ENCODE assay signal across 15 mouse cellular contexts in genomic region chr8:108693841-108694240, GRCm38 (mm10).
A peak's percentile ranks its signal among the peaks of the same experiment; 100 is the strongest.
DNase-seq lines count a peak whose midpoint lies in the region; ATAC-seq and TF ChIP-seq lines count a peak whose summit lies in the region.
"Had no signal": no experiment of that assay in that cellular context is flagged by ENCODE, and none has a peak within 500 bp of the region (broad histone marks: within the 10 kb centered on the region; RNA-seq: fewer than 3 reads in every experiment).

No protein-coding gene starts in this region.

- no peaks in the 10 kb centered on the region for H3K36me3 ChIP-seq in lung, embryonic 14.5 days (ENCODE audit: insufficient read depth)
- H3K36me3 ChIP-seq: embryonic facial prominence, embryonic 15.5 days; hindbrain, embryonic 15.5 days; liver, embryonic 12.5 days; neural tube, embryonic 13.5 days had no signal

- H3K4me1 ChIP-seq in lung, embryonic 14.5 days (ENCODE audit: insufficient read depth): peaks cover 23% of the 10 kb centered on the region; the same call in 1 of the 2 replicates
- H3K4me1 ChIP-seq in lung, adult 2 months (ENCODE audit: control insufficient read depth, insufficient read depth, low read length): peaks cover 18% of the 10 kb centered on the region

- peak; percentile 45 to 62 for DNase-seq in heart, adult 18-20 months
- DNase-seq in heart, adult 8-10 months (ENCODE audit: low spot score): no peak
- peak; percentile 42 for DNase-seq in lung, embryonic 14.5 days
- no peak for DNase-seq in lung, adult 2 months
- no peak for DNase-seq in kidney, adult 18-20 months
- DNase-seq: kidney, adult 9 months; right cerebral cortex, postnatal 14 days had no signal

- WGBS in lung, embryonic 14.5 days: 63% methylated on average over 5 of the region's 5 CpGs
- WGBS in lung, adult 2 months: 83% methylated on average over 5 of the region's 5 CpGs

- no peak overlapping the region for H3K4me2 ChIP-seq in lung, embryonic 14.5 days
- H3K4me2 ChIP-seq: embryonic facial prominence, embryonic 15.5 days; forebrain, embryonic 13.5 days; hindbrain, embryonic 15.5 days; liver, embryonic 12.5 days; neural tube, embryonic 13.5 days had no signal

- peaks cover 39% of the 10 kb centered on the region for H3K27me3 ChIP-seq in lung, embryonic 14.5 days (ENCODE audit: insufficient read depth, low read length)

- no peak for TF ChIP-seq CTCF in lung, embryonic 14.5 days (IDR thresholded peaks at IDR 0.05; ENCODE audit: low read depth)
- TF ChIP-seq CTCF in lung, adult 2 months (IDR thresholded peaks at IDR 0.05; ENCODE audit: insufficient read depth, low read length): no peak

- ATAC-seq in lung, embryonic 14.5 days (ENCODE audit: insufficient read depth): no peak
- peak; percentile 73 for ATAC-seq in granulocyte monocyte progenitor cell, adult 5-6 weeks (replicated peaks; ENCODE audit: poor library complexity, severe bottlenecking)
- ATAC-seq in monocyte, adult 5-6 weeks (replicated peaks; ENCODE audit: insufficient number of reproducible peaks, low FRiP score, low TSS enrichment, poor library complexity, severe bottlenecking): peak; percentile 54; the same call in 1 of the 2 replicates
- ATAC-seq: CD4-positive, CD25-positive, alpha-beta regulatory T cell, adult 4 months; forebrain, embryonic 13.5 days; liver, embryonic 12.5 days had no signal

- no peak overlapping the region for H3K27ac ChIP-seq in lung, embryonic 14.5 days (ENCODE audit: low read depth)
- H3K27ac ChIP-seq: embryonic facial prominence, embryonic 15.5 days; forebrain, embryonic 13.5 days; hindbrain, embryonic 15.5 days; liver, embryonic 12.5 days had no signal

- H3K4me3 ChIP-seq in lung, embryonic 14.5 days (ENCODE audit: low read depth, low read length): no peak overlapping the region
- H3K4me3 ChIP-seq in lung, adult 2 months (replicated peaks; ENCODE audit: extremely low read depth, low read depth, low read length): no peak overlapping the region
- H3K4me3 ChIP-seq: embryonic facial prominence, embryonic 15.5 days; forebrain, embryonic 13.5 days; hindbrain, embryonic 15.5 days; liver, embryonic 12.5 days; neural tube, embryonic 13.5 days had no signal

- no peaks in the 10 kb centered on the region for H3K9me3 ChIP-seq in lung, embryonic 14.5 days (ENCODE audit: low read depth, low read length)
- H3K9me3 ChIP-seq: embryonic facial prominence, embryonic 15.5 days; forebrain, embryonic 13.5 days; hindbrain, embryonic 15.5 days; liver, embryonic 12.5 days; neural tube, embryonic 13.5 days had no signal

- H3K9ac ChIP-seq in lung, embryonic 14.5 days: no peak overlapping the region
- H3K9ac ChIP-seq: embryonic facial prominence, embryonic 15.5 days; forebrain, embryonic 13.5 days; hindbrain, embryonic 15.5 days; liver, embryonic 12.5 days; neural tube, embryonic 13.5 days had no signal

- TF ChIP-seq POLR2A in lung, adult 2 months (IDR thresholded peaks at IDR 0.05; ENCODE audit: borderline replicate concordance, extremely low read depth, low read depth, low read length): no peak

Comparison
In these comparisons a context has a peak if more than half of its experiments do, and no peak if none do; other contexts are left out.
1. DNase-seq: peak in heart, adult 18-20 months (2 of 2) and lung, embryonic 14.5 days (single experiment); none in heart, adult 8-10 months (single experiment), lung, adult 2 months (single experiment) and kidney, adult 18-20 months (single experiment).